Mouse (Mus musculus): ENCODE measurements around the gene Rcor1. TPM values are rescaled to one million over a fixed set of nuclear protein-coding genes. Genes with fewer than 3 reads are reported as not detected.
A peak's percentile ranks its signal among the peaks of the same experiment; 100 is the strongest.

The Rcor1 gene
- polyA plus RNA-seq, 1 experiment from 2014 or later: 5.2 TPM

GRCm38 (mm10) chr12:111149495-111150235, 110.5 kb downstream of the Rcor1 start:
- Histone ChIP-seq H3K4me2 (no peak overlapping the region), H3K27ac (no peak overlapping the region), H3K4me3 (no peak overlapping the region), H3K27me3 (0 out of 2 replicates have a peak, but pooled peaks cover 2% of the 10 kb centered on the region), H3K9me3 (no peaks in the 10 kb centered on the region), H3K4me1 (replicated peaks) (peaks cover 23% of the 10 kb centered on the region), H3K9ac (no peak overlapping the region), H3K36me3 (no peaks in the 10 kb centered on the region)
- 69% methylated on average over 17 of the region's 17 CpGs for WGBS
- ATAC-seq (ENCODE audit: low FRiP score): no peak

GRCm38 (mm10) chr12:111150236-111150596, 111.1 kb downstream of the Rcor1 start:
- WGBS: 11% methylated on average over 6 of the region's 6 CpGs
- 0 out of 2 replicates have a peak, but pooled peaks cover 2% of the 10 kb centered on the region for H3K27me3 ChIP-seq

GRCm38 (mm10) chr12:111151422-111152156, 112.4 kb downstream of the Rcor1 start:
- Histone ChIP-seq H3K27me3 (0 out of 2 replicates have a peak, but pooled peaks cover 2% of the 10 kb centered on the region), H3K4me3 (no peak overlapping the region), H3K9me3 (no peaks in the 10 kb centered on the region), H3K4me1 (replicated peaks) (peaks cover 9% of the 10 kb centered on the region; the same call in 1 of the 2 replicates), H3K27ac (no peak overlapping the region), H3K4me2 (no peak overlapping the region), H3K36me3 (no peaks in the 10 kb centered on the region), H3K9ac (no peak overlapping the region)
- ATAC-seq (ENCODE audit: low FRiP score): no peak
- 79% methylated on average over 5 of the region's 5 CpGs for WGBS

More at GRCm38 (mm10) chr12:111150236-111150596, 111.1 kb downstream of the Rcor1 start:
- no peak for ATAC-seq (ENCODE audit: low FRiP score)
- H3K4me2 ChIP-seq: no peak overlapping the region
- H3K4me3 ChIP-seq: no peak overlapping the region
- no peak overlapping the region for H3K27ac ChIP-seq
- H3K4me1 ChIP-seq (replicated peaks): peaks cover 18% of the 10 kb centered on the region
- no peaks in the 10 kb centered on the region for H3K36me3 ChIP-seq
- H3K9me3 ChIP-seq: no peaks in the 10 kb centered on the region
- H3K9ac ChIP-seq: no peak overlapping the region

- no peak for ATAC-seq (ENCODE audit: low FRiP score)
- WGBS: 85% methylated on average over 6 of the region's 6 CpGs
- Histone ChIP-seq H3K36me3 (no peaks in the 10 kb centered on the region), H3K27me3 (0 out of 2 replicates have a peak, but pooled peaks cover 2% of the 10 kb centered on the region), H3K27ac (no peak overlapping the region), H3K9ac (no peak overlapping the region), H3K4me1 (replicated peaks) (peaks cover 9% of the 10 kb centered on the region; the same call in 1 of the 2 replicates), H3K4me3 (no peak overlapping the region), H3K4me2 (no peak overlapping the region), H3K9me3 (no peaks in the 10 kb centered on the region)
Measured at GRCm38 (mm10) chr12:111152579-111152978, 113.4 kb downstream of the Rcor1 start.

GRCm38 (mm10) chr12:111152981-111153710, 114.0 kb downstream of the Rcor1 start:
- no peaks in the 10 kb centered on the region for H3K36me3 ChIP-seq
- no peak overlapping the region for H3K4me3 ChIP-seq
- no peak overlapping the region for H3K9ac ChIP-seq
- no peaks in the 10 kb centered on the region for H3K9me3 ChIP-seq
- H3K4me1 ChIP-seq (replicated peaks): peaks cover 9% of the 10 kb centered on the region; the same call in 1 of the 2 replicates
- ATAC-seq (ENCODE audit: low FRiP score): 0 out of 2 replicates have a peak, but pooled peaks have one; percentile 21
- WGBS: 81% methylated on average over 7 of the region's 7 CpGs
- no peak overlapping the region for H3K27ac ChIP-seq
- 0 out of 2 replicates have a peak, but pooled peaks cover 2% of the 10 kb centered on the region for H3K27me3 ChIP-seq
- no peak overlapping the region for H3K4me2 ChIP-seq

- ATAC-seq (ENCODE audit: low FRiP score): no peak
- peaks cover 9% of the 10 kb centered on the region; the same call in 1 of the 2 replicates for H3K4me1 ChIP-seq (replicated peaks)
- H3K9ac ChIP-seq: no peak overlapping the region
- no peaks in the 10 kb centered on the region for H3K36me3 ChIP-seq
- no peak overlapping the region for H3K4me2 ChIP-seq
- H3K27me3 ChIP-seq: no peaks in the 10 kb centered on the region
- no peak overlapping the region for H3K4me3 ChIP-seq
- H3K27ac ChIP-seq: no peak overlapping the region
- WGBS: 76% methylated on average over 5 of the region's 5 CpGs
- H3K9me3 ChIP-seq: no peaks in the 10 kb centered on the region
Measured at GRCm38 (mm10) chr12:111153946-111154345, 114.8 kb downstream of the Rcor1 start.

- WGBS: 93% methylated on average over 6 of the region's 6 CpGs
- peaks cover 9% of the 10 kb centered on the region; the same call in 1 of the 2 replicates for H3K4me1 ChIP-seq (replicated peaks)
- H3K9me3 ChIP-seq: no peaks in the 10 kb centered on the region
- no peak overlapping the region for H3K4me3 ChIP-seq
- H3K9ac ChIP-seq: no peak overlapping the region
- H3K4me2 ChIP-seq: no peak overlapping the region
- H3K27me3 ChIP-seq: no peaks in the 10 kb centered on the region
- H3K27ac ChIP-seq: no peak overlapping the region
- no peaks in the 10 kb centered on the region for H3K36me3 ChIP-seq
- no peak for ATAC-seq (ENCODE audit: low FRiP score)
Measured at GRCm38 (mm10) chr12:111154641-111155040, 115.5 kb downstream of the Rcor1 start.

- Histone ChIP-seq H3K27me3 (no peaks in the 10 kb centered on the region), H3K36me3 (no peaks in the 10 kb centered on the region), H3K4me1 (replicated peaks) (peaks cover 11% of the 10 kb centered on the region; the same call in 1 of the 2 replicates), H3K4me3 (no peak overlapping the region), H3K4me2 (no peak overlapping the region), H3K27ac (no peak overlapping the region), H3K9ac (no peak overlapping the region), H3K9me3 (no peaks in the 10 kb centered on the region)
- WGBS: 100% methylated on average over 1 of the region's 1 CpGs
- no peak for ATAC-seq (ENCODE audit: low FRiP score)
Measured at GRCm38 (mm10) chr12:111155756-111156155, 116.6 kb downstream of the Rcor1 start.

GRCm38 (mm10) chr12:111159659-111160428, 120.7 kb downstream of the Rcor1 start:
- 66% methylated on average over 12 of the region's 12 CpGs for WGBS
- Histone ChIP-seq H3K9ac (no peak overlapping the region), H3K36me3 (no peaks in the 10 kb centered on the region), H3K9me3 (no peaks in the 10 kb centered on the region), H3K4me1 (replicated peaks) (peaks cover 38% of the 10 kb centered on the region), H3K4me3 (no peak overlapping the region), H3K27me3 (no peaks in the 10 kb centered on the region), H3K4me2 (no peak overlapping the region), H3K27ac (no peak overlapping the region)
- no peak for ATAC-seq (ENCODE audit: low FRiP score)

- Histone ChIP-seq H3K27me3 (no peaks in the 10 kb centered on the region), H3K36me3 (no peaks in the 10 kb centered on the region), H3K4me3 (no peak overlapping the region), H3K4me2 (no peak overlapping the region), H3K9me3 (no peaks in the 10 kb centered on the region), H3K9ac (no peak overlapping the region), H3K27ac (no peak overlapping the region), H3K4me1 (replicated peaks) (peaks cover 48% of the 10 kb centered on the region)
- ATAC-seq (ENCODE audit: low FRiP score): no peak
- 95% methylated on average over 10 of the region's 10 CpGs for WGBS
Measured at GRCm38 (mm10) chr12:111160871-111161270, 121.7 kb downstream of the Rcor1 start.

GRCm38 (mm10) chr12:111161943-111162311, 122.8 kb downstream of the Rcor1 start:
- Histone ChIP-seq H3K36me3 (no peaks in the 10 kb centered on the region), H3K9me3 (no peaks in the 10 kb centered on the region), H3K4me3 (peak overlapping the region; percentile 29), H3K27ac (peak overlapping the region; percentile 95), H3K4me2 (peak overlapping the region; percentile 52), H3K4me1 (replicated peaks) (peaks cover 49% of the 10 kb centered on the region), H3K9ac (peak overlapping the region; percentile 64), H3K27me3 (no peaks in the 10 kb centered on the region)
- 0 out of 2 replicates have a peak, but pooled peaks have one; percentile 1 for ATAC-seq (ENCODE audit: low FRiP score)
- 38% methylated on average over 7 of the region's 7 CpGs for WGBS

All from hindbrain, embryonic 13.5 days (tissue).